In genomic region chr2:118669245-118669644, GRCm38 (mm10) we compare ENCODE assay signal across 19 mouse cellular contexts. TPM values are rescaled to one million over a fixed set of nuclear protein-coding genes. Genes with fewer than 3 reads are reported as not detected.
DNase-seq lines count a peak whose midpoint lies in the region; ATAC-seq lines count a peak whose summit lies in the region.
"Had no signal": no experiment of that assay in that cellular context is flagged by ENCODE, and none has a peak within 500 bp of the region (broad histone marks: within the 10 kb centered on the region; RNA-seq: fewer than 3 reads in every experiment).

No protein-coding gene starts in this region.

- no peak overlapping the region for H3K4me2 ChIP-seq in heart, embryonic 15.5 days
- no peak overlapping the region for H3K4me2 ChIP-seq in kidney, embryonic 14.5 days (replicated peaks; ENCODE audit: low read depth, low read length)
- H3K4me2 ChIP-seq in limb, embryonic 15.5 days = no peak overlapping the region
- H3K4me2 ChIP-seq: forebrain, embryonic 12.5 days; hindbrain, embryonic 15.5 days; limb, embryonic 13.5 days had no signal

- DNase-seq in heart, adult 9 months (ENCODE audit: low spot score in 2 of 2) = no peak
- DNase-seq in thymus, postnatal 25 days = peak; percentile 17
- no peak for DNase-seq in thymus, adult 18-20 months
- no peak for DNase-seq in spleen, postnatal 10 days (ENCODE audit: low spot score in 2 of 2)
- no peak for DNase-seq in adipocyte (ENCODE audit: low spot score)
- DNase-seq: cerebellum, adult 18-20 months; gastrocnemius, postnatal 36 days; layer of hippocampus, postnatal 36 days; right cerebral cortex, postnatal 4 days had no signal

- H3K36me3 ChIP-seq in heart, embryonic 15.5 days = no peaks in the 10 kb centered on the region
- H3K36me3 ChIP-seq in kidney, embryonic 14.5 days (ENCODE audit: control insufficient read depth, insufficient read depth, low read length) = no peaks in the 10 kb centered on the region
- no peaks in the 10 kb centered on the region for H3K36me3 ChIP-seq in limb, embryonic 15.5 days
- H3K36me3 ChIP-seq: forebrain, embryonic 12.5 days; hindbrain, embryonic 15.5 days; limb, embryonic 13.5 days had no signal

- no peak for ATAC-seq in heart, embryonic 15.5 days (replicated peaks; ENCODE audit: insufficient number of reproducible peaks, insufficient read depth, low FRiP score, low read depth)
- peak; percentile 53; the same call in 1 of the 2 replicates for ATAC-seq in kidney, embryonic 14.5 days (ENCODE audit: low FRiP score, low TSS enrichment)
- no peak for ATAC-seq in limb, embryonic 15.5 days (ENCODE audit: insufficient number of reproducible peaks, low FRiP score, low TSS enrichment, low read depth)
- ATAC-seq: intestine, postnatal 0 days; midbrain, embryonic 16.5 days had no signal

- H3K27ac ChIP-seq in heart, embryonic 15.5 days = peak overlapping the region; percentile 75
- H3K27ac ChIP-seq in kidney, embryonic 14.5 days (ENCODE audit: low read depth, low read length) = 0 out of 2 replicates have a peak overlapping the region, but pooled peaks have one; percentile 7
- H3K27ac ChIP-seq in limb, embryonic 15.5 days = 0 out of 2 replicates have a peak overlapping the region, but pooled peaks have one; percentile 2
- H3K27ac ChIP-seq: forebrain, embryonic 12.5 days; hindbrain, embryonic 15.5 days; limb, embryonic 13.5 days had no signal

- H3K9ac ChIP-seq in heart, embryonic 15.5 days = no peak overlapping the region
- H3K9ac ChIP-seq in kidney, embryonic 14.5 days (ENCODE audit: low read depth, low read length) = no peak overlapping the region
- no peak overlapping the region for H3K9ac ChIP-seq in limb, embryonic 15.5 days
- H3K9ac ChIP-seq: forebrain, embryonic 12.5 days; hindbrain, embryonic 15.5 days had no signal

- no peak overlapping the region for H3K4me3 ChIP-seq in heart, embryonic 15.5 days
- no peak overlapping the region for H3K4me3 ChIP-seq in kidney, embryonic 14.5 days (ENCODE audit: low read length)
- no peak overlapping the region for H3K4me3 ChIP-seq in limb, embryonic 15.5 days
- H3K4me3 ChIP-seq: forebrain, embryonic 12.5 days; hindbrain, embryonic 15.5 days; limb, embryonic 13.5 days; megakaryocyte, embryonic 14.5 days had no signal

- H3K9me3 ChIP-seq in heart, embryonic 15.5 days (replicated peaks) = no peaks in the 10 kb centered on the region
- H3K9me3 ChIP-seq in kidney, embryonic 14.5 days (ENCODE audit: control insufficient read depth, low read length) = no peaks in the 10 kb centered on the region
- H3K9me3 ChIP-seq in limb, embryonic 15.5 days = no peaks in the 10 kb centered on the region
- H3K9me3 ChIP-seq: forebrain, embryonic 12.5 days; hindbrain, embryonic 15.5 days; limb, embryonic 13.5 days; megakaryocyte, embryonic 14.5 days had no signal

- 65% methylated on average over 6 of the region's 6 CpGs for WGBS in heart, embryonic 15.5 days
- 57% methylated on average over 6 of the region's 6 CpGs for WGBS in kidney, embryonic 14.5 days
- WGBS in limb, embryonic 15.5 days = 37% methylated on average over 6 of the region's 6 CpGs

- H3K4me1 ChIP-seq in heart, embryonic 15.5 days (replicated peaks) = peaks cover 48% of the 10 kb centered on the region
- no peaks in the 10 kb centered on the region for H3K4me1 ChIP-seq in kidney, embryonic 14.5 days (ENCODE audit: control insufficient read depth, insufficient read depth, low read length)
- peaks cover 17% of the 10 kb centered on the region for H3K4me1 ChIP-seq in limb, embryonic 15.5 days

- H3K27me3 ChIP-seq in heart, embryonic 15.5 days = peaks cover 21% of the 10 kb centered on the region
- H3K27me3 ChIP-seq in kidney, embryonic 14.5 days (ENCODE audit: control insufficient read depth, insufficient read depth, low read length) = peaks cover 13% of the 10 kb centered on the region; the same call in 1 of the 2 replicates
- H3K27me3 ChIP-seq in limb, embryonic 15.5 days = peaks cover 22% of the 10 kb centered on the region

RNA-seq across cellular contexts. Expression of gene Pak6, which starts 6.1 kb away (rescaled TPM):
- 10.1 and 11.0 TPM in 2 replicates for polyA plus RNA-seq in heart, embryonic 15.5 days (2015; fragmentation: Nextera tagmentation; extraction: Ambion mirVana)
- 0.54 and 0.90 TPM in 2 replicates for polyA plus RNA-seq in kidney, embryonic 14.5 days (2014; fragmentation: Nextera tagmentation; extraction: Ambion mirVana)
- 8.3 and 8.6 TPM in 2 replicates for polyA plus RNA-seq in limb, embryonic 15.5 days (2015; fragmentation: Nextera tagmentation; extraction: Ambion mirVana)

RNA-seq across cellular contexts. Expression of gene Ankrd63, which starts 34.5 kb away (rescaled TPM):
- polyA plus RNA-seq in heart, embryonic 15.5 days (2015; fragmentation: Nextera tagmentation; extraction: Ambion mirVana) = 2.7 and 3.6 TPM in 2 replicates
- 0.24 and 0.65 TPM in 2 replicates for polyA plus RNA-seq in kidney, embryonic 14.5 days (2014; fragmentation: Nextera tagmentation; extraction: Ambion mirVana)
- 0.05 TPM in 2 replicates for polyA plus RNA-seq in limb, embryonic 15.5 days (2015; fragmentation: Nextera tagmentation; extraction: Ambion mirVana)
- polyA plus RNA-seq: midbrain, embryonic 16.5 days; neural tube, embryonic 11.5 days had no signal

RNA-seq across cellular contexts. Expression of gene Plcb2, which starts 59.0 kb away (rescaled TPM):
- 3.2 and 3.8 TPM in 2 replicates for polyA plus RNA-seq in heart, embryonic 15.5 days (2015; fragmentation: Nextera tagmentation; extraction: Ambion mirVana)
- polyA plus RNA-seq in kidney, embryonic 14.5 days (2014; fragmentation: Nextera tagmentation; extraction: Ambion mirVana) = 1.7 and 1.9 TPM in 2 replicates
- 1.4 and 1.6 TPM in 2 replicates for polyA plus RNA-seq in limb, embryonic 15.5 days (2015; fragmentation: Nextera tagmentation; extraction: Ambion mirVana)

Comparison
In these comparisons a context has a peak if more than half of its experiments do, and no peak if none do; other contexts are left out.
1. H3K27ac ChIP-seq: peak in every context shown above with its lines; median percentile 75 in heart, embryonic 15.5 days; 7 in kidney, embryonic 14.5 days; 2 in limb, embryonic 15.5 days.